Mouse (Mus musculus) fibroblast of lung, adult 2 months (primary cell): ENCODE results near the gene Prps1l1.

Source experiments
- DNase-seq: peaks from one replicate; pipeline ENCODE4 v3.0.0-alpha.2; 2011; ENCODE audit warnings: low read depth

Prps1l1 gene

DNA sequence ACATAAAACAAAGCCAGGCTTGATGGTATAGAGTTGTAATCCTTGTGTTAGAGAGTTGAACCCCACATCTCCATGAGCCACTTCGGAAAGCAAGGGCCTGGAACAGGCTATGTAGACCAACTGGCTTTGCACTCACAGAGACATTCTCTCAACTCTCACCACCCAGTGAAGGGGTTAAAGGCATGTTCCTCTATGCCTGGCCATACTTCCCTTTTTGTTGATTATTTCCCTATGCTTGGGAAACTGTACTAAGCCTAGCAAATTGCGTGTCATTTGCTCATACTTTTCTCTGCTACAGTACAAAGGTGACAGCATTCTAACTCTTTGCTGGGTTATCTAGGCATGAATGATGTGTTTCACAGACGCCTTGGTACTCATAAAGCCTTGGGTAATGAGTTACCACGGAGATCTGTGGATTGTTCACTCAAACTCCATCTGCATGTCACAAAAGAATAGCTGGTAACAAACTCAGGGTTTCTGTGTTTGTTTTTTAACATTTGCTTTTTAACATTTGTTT, 41.4 kb downstream of the Prps1l1 start:
- DNase-seq, result no peak

DNA sequence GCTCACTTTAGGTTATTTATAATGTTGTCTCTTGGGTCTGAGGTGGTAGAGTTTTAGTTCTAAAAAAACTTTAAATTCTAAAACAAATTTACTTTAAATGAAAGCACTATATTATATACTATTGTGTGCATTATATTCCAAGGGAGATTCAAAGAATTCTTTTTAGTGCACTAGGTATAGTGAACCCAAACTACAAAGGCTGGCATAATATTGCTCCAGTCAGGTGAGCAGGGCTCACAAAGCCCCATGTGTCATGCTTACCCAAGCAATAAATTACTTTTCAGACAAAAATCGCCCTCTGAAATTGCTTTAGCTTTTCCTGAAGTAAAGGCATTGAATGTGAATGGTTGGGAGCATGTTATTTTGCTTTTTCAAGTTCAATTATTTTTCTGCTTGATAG, 43.0 kb downstream of the Prps1l1 start:
- no peak for DNase-seq
